Mouse (Mus musculus): ENCODE measurements at regions not wholly inside any gene's neighbourhood (a gene's known extent, or its start where the extent isn't known, plus 50 kb on each side); places are given as distances from the start of the nearest gene placed in this dataset.

DNA sequence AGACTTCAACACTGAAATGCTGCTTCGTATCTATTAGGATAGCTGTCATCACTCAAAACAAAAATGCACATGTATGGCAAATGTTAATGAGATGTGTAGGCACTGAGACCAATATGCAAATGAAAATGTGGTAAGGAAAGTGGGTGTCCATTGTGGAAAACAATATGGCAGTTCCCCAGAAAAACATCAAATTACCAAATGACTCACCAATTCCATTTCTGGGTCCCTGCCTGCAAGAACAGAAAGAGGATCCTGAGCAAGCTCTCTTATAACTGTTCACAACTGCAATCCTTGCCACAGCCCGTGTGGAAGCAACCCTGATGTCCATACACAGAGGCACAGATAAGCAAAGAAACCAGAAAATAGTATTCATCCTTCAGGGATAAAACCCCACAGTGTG, 442.0 kb downstream of the Defb40 start:
- no peak for TF ChIP-seq CTCF (IDR thresholded peaks at IDR 0.05; ENCODE audit: insufficient read depth, low read depth, low read length)
- TF ChIP-seq POLR2A (IDR thresholded peaks at IDR 0.05; ENCODE audit: insufficient read depth, low read depth, low read length), result no peak
- no peaks in the 10 kb centered on the region for H3K4me1 ChIP-seq (ENCODE audit: control insufficient read depth, insufficient read depth, low read length)
- H3K4me3 ChIP-seq (ENCODE audit: insufficient read depth, low read depth, low read length), result no peak overlapping the region
- 44% methylated on average over 2 of the region's 2 CpGs for WGBS
- no peak overlapping the region for H3K27ac ChIP-seq (ENCODE audit: insufficient read depth, low read depth, low read length)

DNA sequence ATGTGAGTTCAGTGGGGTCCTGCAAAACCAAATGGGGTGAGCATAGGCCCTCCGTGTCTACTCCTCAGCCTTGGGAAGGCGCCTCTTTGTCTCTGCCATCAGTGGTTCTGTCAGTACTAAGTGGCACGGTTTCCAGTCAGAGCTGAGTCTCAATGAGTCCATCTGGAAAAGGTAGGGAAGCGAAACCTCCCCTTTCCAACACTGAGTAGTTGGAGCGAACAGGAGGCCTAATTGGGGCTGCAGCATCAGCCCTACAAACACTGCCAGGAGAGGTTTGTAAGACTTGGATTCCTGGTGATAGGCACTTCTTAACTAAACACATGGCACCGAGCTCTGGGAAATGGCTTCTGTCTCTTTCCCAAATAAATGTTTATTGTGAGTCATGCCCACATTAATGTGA, 449.9 kb downstream of the Defb40 start:
- no peak for TF ChIP-seq CTCF (IDR thresholded peaks at IDR 0.05; ENCODE audit: insufficient read depth, low read depth, low read length)
- TF ChIP-seq POLR2A (IDR thresholded peaks at IDR 0.05; ENCODE audit: insufficient read depth, low read depth, low read length), result no peak
- no peak overlapping the region for H3K27ac ChIP-seq (ENCODE audit: insufficient read depth, low read depth, low read length)
- no peaks in the 10 kb centered on the region for H3K4me1 ChIP-seq (ENCODE audit: control insufficient read depth, insufficient read depth, low read length)
- no peak overlapping the region for H3K4me3 ChIP-seq (ENCODE audit: insufficient read depth, low read depth, low read length)
- 86% methylated on average over 6 of the region's 6 CpGs for WGBS

DNA sequence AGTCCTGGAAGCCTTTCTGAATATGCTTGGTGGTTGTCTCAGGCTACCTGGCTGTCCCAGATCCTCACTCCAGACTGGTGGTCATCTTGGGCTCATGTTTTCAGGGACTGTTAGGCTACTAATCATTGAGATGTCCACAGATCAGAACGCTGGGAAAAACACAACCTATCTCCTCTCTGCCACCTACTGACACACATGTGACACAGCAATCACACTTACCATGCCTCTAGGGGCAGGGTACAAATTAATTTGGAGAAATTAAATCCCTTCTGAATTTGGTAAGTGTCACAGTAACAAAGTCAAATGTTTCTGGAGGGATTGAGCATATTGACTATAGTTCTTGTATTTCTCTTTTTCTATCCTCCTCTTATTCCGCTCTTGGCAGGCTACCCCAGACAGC, 465.6 kb downstream of the Defb40 start:
- WGBS, result 68% methylated on average over 2 of the region's 2 CpGs
- H3K27ac ChIP-seq (ENCODE audit: insufficient read depth, low read depth, low read length), result no peak overlapping the region
- TF ChIP-seq CTCF (IDR thresholded peaks at IDR 0.05; ENCODE audit: insufficient read depth, low read depth, low read length) (no peak), POLR2A (IDR thresholded peaks at IDR 0.05; ENCODE audit: insufficient read depth, low read depth, low read length) (no peak)
- no peak overlapping the region for H3K4me3 ChIP-seq (ENCODE audit: insufficient read depth, low read depth, low read length)
- H3K4me1 ChIP-seq (ENCODE audit: control insufficient read depth, insufficient read depth, low read length), result no peaks in the 10 kb centered on the region

DNA sequence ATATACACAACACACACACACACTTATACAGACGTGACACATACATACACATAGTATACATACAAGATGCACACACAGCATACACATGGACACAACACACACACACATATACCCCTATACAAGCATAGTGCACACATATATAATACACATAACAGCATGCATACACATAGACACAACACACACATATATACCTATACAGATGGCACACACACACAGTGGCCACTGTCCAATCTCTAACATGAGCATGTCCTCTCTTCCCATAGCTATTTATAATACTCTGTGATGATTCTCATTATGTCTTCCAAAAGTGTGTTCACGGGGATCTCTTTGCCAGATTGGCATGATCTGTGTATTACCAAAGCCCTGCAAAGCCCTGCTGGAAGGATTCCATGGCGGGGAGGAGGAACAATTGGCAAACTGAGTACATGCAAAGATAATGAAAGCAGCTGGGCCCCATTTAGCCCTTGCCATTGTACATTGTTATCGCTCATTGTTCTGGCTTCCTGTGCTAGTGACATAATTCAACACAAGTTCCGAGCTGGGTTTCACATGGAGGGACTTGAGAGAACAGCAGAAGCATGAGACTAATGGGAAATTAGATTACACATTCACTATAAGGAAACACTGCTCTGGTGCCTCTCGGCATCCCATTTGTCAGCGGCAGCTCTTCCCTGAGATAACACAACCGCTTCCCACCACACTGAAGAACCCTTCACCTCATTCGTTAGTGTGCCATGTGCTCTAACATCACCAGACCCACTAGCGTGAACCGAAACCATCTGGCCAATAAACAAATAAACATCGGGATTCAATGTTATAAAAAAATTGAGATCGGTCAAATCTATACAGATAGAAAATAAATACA, 471.7 kb downstream of the Defb40 start:
- Histone ChIP-seq H3K27ac (ENCODE audit: insufficient read depth, low read depth, low read length) (no peak overlapping the region), H3K4me3 (ENCODE audit: insufficient read depth, low read depth, low read length) (no peak overlapping the region), H3K4me1 (ENCODE audit: control insufficient read depth, insufficient read depth, low read length) (no peaks in the 10 kb centered on the region)
- WGBS, result 69% methylated on average over 13 of the region's 13 CpGs
- TF ChIP-seq POLR2A (IDR thresholded peaks at IDR 0.05; ENCODE audit: insufficient read depth, low read depth, low read length), result no peak
- TF ChIP-seq CTCF (IDR thresholded peaks at IDR 0.05; ENCODE audit: insufficient read depth, low read depth, low read length), result no peak

DNA sequence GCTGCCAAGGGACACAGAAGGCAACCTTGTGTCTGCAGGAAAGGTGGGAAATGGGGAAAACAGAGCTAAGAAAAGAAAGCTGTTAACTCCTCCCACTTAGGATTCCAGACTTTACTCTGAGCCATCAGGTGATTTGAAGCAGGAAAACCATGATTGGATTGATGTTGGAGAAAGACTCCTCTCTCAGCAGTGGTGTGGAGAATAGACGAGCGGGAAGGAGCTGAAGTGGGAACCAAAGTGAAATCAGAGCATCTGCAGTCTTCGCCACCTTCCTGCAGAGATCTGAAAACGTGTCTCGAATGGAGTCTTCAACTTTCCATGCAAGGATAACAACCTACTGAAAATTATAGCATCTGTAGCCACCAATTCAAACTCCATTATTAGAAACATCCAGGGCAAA, 487.4 kb downstream of the Defb40 start:
- WGBS, result 48% methylated on average over 5 of the region's 5 CpGs
- TF ChIP-seq CTCF (IDR thresholded peaks at IDR 0.05; ENCODE audit: insufficient read depth, low read depth, low read length), result no peak
- no peak for TF ChIP-seq POLR2A (IDR thresholded peaks at IDR 0.05; ENCODE audit: insufficient read depth, low read depth, low read length)
- no peaks in the 10 kb centered on the region for H3K4me1 ChIP-seq (ENCODE audit: control insufficient read depth, insufficient read depth, low read length)

DNA sequence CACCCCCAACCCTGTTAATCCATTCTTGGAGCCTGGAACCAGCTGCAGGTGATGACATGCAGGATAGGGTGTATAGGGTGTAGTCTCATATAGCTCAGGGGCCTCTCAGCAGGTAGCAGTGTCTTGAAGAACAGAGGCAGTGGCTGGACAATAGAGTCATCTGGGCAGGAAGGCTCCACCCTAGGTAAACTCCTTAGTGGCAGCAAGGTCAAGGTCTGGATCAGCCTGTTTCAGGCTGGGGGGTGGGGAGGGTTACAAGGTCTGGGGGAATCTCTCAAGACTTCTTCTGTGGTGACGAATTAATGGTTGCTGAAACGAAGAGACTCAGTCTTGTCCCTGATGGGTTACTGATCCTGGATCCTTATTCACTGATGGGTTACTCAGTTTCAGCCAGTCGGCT, 498.0 kb downstream of the Defb40 start:
- H3K4me3 ChIP-seq (ENCODE audit: insufficient read depth, low read depth, low read length), result no peak overlapping the region
- no peak overlapping the region for H3K27ac ChIP-seq (ENCODE audit: insufficient read depth, low read depth, low read length)
- TF ChIP-seq CTCF (IDR thresholded peaks at IDR 0.05; ENCODE audit: insufficient read depth, low read depth, low read length), result no peak
- TF ChIP-seq POLR2A (IDR thresholded peaks at IDR 0.05; ENCODE audit: insufficient read depth, low read depth, low read length), result no peak
- 91% methylated on average over 3 of the region's 3 CpGs for WGBS
- H3K4me1 ChIP-seq (ENCODE audit: control insufficient read depth, insufficient read depth, low read length), result no peaks in the 10 kb centered on the region

More for the DNA sequence above, 487.4 kb downstream of the Defb40 start:
- Histone ChIP-seq H3K4me3 (ENCODE audit: insufficient read depth, low read depth, low read length) (no peak overlapping the region), H3K27ac (ENCODE audit: insufficient read depth, low read depth, low read length) (no peak overlapping the region)

DNA sequence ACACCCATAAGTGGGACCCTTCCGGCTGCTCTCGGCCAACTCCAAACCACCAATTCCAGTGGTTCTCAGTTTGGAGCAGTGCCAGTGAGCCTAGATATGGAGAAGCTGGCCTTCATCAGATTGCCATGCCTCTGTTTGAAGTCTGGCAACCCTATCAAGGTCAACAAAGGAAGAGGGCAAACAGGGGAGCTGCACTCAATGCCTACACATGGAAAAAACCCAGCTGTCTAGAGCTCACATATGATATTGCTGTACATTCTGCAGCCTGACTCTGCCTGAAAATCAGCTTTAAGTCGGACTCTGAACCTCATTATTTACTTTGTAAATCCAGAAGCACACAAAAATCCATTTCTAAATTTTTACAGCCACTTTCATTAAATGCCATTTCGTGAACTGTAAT, 499.9 kb downstream of the Defb40 start:
- no peak overlapping the region for H3K4me3 ChIP-seq (ENCODE audit: insufficient read depth, low read depth, low read length)
- no peaks in the 10 kb centered on the region for H3K4me1 ChIP-seq (ENCODE audit: control insufficient read depth, insufficient read depth, low read length)
- H3K27ac ChIP-seq (ENCODE audit: insufficient read depth, low read depth, low read length), result no peak overlapping the region
- TF ChIP-seq CTCF (IDR thresholded peaks at IDR 0.05; ENCODE audit: insufficient read depth, low read depth, low read length) (no peak), POLR2A (IDR thresholded peaks at IDR 0.05; ENCODE audit: insufficient read depth, low read depth, low read length) (no peak)
- WGBS, result 88% methylated on average over 4 of the region's 4 CpGs

DNA sequence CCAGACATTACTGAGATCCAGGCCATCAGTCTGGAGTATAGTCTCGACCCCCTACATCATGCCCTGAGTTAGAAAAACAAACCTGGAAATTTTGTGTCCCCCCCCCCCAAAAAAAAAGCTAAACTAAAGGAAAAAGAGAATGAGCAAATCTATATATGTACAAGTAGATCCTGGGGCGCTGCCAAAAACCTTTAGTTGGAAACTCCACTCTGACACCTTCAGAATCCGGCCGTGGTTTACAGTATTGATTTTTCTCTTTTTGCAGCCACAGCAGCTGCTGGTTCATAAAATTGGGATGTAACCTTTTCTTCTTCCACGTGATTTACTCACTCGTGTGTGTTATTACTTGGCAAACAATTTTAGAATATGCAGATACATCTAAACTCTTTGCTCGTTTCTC, 510.5 kb downstream of the Defb40 start:
- Histone ChIP-seq H3K4me3 (ENCODE audit: insufficient read depth, low read depth, low read length) (no peak overlapping the region), H3K27ac (ENCODE audit: insufficient read depth, low read depth, low read length) (no peak overlapping the region), H3K4me1 (ENCODE audit: control insufficient read depth, insufficient read depth, low read length) (no peaks in the 10 kb centered on the region)
- 82% methylated on average over 7 of the region's 7 CpGs for WGBS
- TF ChIP-seq POLR2A (IDR thresholded peaks at IDR 0.05; ENCODE audit: insufficient read depth, low read depth, low read length) (no peak), CTCF (IDR thresholded peaks at IDR 0.05; ENCODE audit: insufficient read depth, low read depth, low read length) (no peak)

DNA sequence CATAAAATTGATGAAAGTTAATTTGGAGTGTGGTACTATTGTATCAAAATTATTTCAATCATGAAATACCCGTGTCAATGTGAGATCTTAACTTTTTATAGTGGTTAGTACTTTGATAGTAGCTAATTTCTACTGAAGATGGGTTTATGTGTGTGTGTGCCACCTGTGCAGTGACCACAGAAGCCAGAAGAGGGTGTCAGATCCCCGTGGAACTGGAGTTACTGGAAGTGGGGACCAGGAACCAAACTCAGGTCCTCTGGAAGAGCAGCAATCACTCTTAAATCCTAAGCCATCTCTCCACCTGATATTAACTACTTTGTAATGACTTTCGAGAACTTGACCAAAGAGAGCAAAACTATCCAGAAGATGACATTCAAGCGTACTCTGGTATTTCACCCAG, 517.4 kb downstream of the Defb40 start:
- H3K4me3 ChIP-seq (ENCODE audit: insufficient read depth, low read depth, low read length), result no peak overlapping the region
- H3K4me1 ChIP-seq (ENCODE audit: control insufficient read depth, insufficient read depth, low read length), result no peaks in the 10 kb centered on the region
- WGBS, result 75% methylated on average over 4 of the region's 4 CpGs
- H3K27ac ChIP-seq (ENCODE audit: insufficient read depth, low read depth, low read length), result no peak overlapping the region
- TF ChIP-seq CTCF (IDR thresholded peaks at IDR 0.05; ENCODE audit: insufficient read depth, low read depth, low read length) (no peak), POLR2A (IDR thresholded peaks at IDR 0.05; ENCODE audit: insufficient read depth, low read depth, low read length) (no peak)
